Mouse (Mus musculus) CD4-positive naive resting alpha-beta T cell, adult 76 days (primary cell): Measurements from ENCODE around the gene Rimbp2. TPM values are rescaled to one million over a fixed set of nuclear protein-coding genes. Genes with fewer than 3 reads are reported as not detected.

Source experiments
- total RNA-seq: library from RNA; stranded (reverse); gene quantifications from one replicate; pipeline ENCODE4 v1.2.4, GENCODE M21; 2023

Gene Rimbp2
- total RNA-seq: not detected

DNA sequence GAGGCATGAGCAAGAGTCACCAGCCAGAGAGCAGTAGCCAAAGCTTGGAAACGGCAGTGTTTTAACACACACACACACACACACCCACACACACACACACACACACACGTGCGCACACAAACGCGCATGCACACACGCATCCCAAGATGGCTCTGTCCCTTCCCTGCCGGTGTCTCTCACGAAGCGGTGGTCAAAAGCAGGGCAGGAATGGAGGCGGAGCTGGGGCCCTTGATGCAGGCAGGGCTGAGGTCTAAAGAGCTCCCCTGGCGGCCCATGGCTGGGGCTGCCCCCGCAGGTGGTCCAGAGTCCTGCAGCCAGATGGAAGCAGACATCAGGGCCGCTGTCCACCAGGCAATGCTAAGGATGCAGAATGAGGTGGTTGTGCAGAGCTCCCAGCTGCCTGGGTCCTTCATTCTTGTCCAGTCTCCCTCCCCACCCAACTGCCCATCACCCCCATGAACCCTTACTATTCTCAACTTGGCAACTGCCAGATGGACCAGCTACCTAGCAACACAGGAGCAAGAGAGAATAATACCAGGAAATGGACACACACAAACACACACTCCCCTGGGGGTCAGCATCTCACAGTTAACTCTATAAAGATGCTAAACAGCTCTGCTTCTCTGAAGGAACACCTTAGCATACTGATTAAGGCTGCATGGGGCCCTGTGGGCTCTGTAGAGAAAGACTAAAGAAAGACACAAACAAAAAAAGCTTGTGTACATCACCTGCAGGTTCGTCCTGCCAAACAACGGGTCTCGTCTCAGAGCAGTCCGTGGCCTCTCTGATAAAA, at the start of gene Rimbp2:
TSS of gene Rimbp2 (minus strand) at position 209 of the 793 bp plus-strand sequence.

Other genes starting within 250 kb of the Rimbp2 start
- 6.7 TPM for gene Stx2, start 55.1 kb upstream of the Rimbp2 start, total RNA-seq
- 86.4 TPM for gene Ran, start 66.6 kb upstream of the Rimbp2 start, total RNA-seq
- 0.29 TPM for gene Adgrd1, start 143.3 kb upstream of the Rimbp2 start, total RNA-seq